Mouse (Mus musculus): ENCODE results near the gene Gm21969.

DNA sequence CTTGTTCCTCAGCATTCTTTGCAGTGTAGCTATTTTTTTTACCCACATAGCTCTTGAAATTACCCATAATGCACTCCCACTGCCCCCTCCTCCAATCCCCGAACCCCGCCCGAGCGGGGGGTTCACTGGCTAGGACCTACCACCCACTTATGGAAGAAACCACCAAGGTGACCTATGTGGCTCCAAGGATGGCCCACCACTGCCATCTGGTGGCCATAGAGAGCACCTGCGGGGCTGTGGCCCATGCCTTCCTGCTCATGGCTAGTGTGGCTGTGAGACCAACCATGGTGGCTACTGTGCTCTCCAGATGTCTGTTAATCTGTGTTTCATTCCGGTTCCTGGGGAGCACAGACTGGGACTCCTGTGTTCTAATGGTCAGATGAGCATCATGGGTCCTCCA is 66.9 kb downstream of the Gm21969 start:
- TF ChIP-seq CTCF (conservative IDR thresholded peaks at IDR 0.05; ENCODE audit: insufficient read depth, insufficient read length, low read depth, low read length) (peak; percentile 92), POLR2A (IDR thresholded peaks at IDR 0.05; ENCODE audit: low read depth, low read length) (no peak)

Data from kidney, adult 2 months (tissue).